Mouse (Mus musculus): ENCODE data around the gene Hoxa13. TPM values are rescaled to one million over a fixed set of nuclear protein-coding genes. Genes with fewer than 3 reads are reported as not detected.

Hoxa13 gene
- total RNA-seq, 2 experiments from 2014 or later, result not detected

DNA sequence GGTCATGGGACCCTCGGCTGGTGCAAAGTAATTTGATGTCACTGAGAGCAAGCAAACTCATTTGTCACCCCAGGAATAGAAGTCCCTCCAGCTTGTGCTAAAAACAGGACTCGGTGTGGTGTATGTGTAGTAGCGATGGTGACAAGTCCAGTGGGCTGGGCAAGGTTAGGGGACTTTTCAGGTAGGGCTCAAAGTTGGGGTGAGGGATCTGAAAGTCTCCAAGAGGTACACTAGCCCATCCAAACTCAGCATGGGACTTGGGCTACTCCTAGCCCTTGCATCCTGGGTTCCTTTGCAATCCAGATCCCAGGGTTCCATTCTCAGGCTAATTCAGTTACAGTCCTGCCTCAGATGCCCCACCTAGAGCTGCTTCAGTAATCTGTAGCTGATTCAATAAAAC is 8.1 kb upstream of the Hoxa13 start:
- DNase-seq, result no peak

DNA sequence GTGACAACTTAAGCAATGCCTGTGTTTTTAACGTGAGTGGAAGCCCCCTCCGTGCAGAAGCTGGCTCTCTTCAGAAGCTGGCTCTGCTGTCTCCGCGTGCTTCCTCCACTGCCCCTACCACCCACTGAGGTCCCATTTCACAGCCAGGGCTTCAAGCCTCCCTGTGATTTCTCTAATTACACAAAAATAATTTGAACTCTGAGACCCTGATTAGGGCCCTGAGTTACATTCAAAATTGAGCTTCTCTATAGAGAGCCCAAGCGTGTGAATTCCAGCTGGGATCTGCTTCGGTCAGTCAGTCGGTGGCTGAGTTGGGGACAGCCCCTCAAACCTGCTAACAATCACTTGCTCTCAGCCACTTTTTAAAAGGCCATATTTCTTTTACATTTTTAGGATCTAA is 7.7 kb upstream of the Hoxa13 start:
- DNase-seq, result no peak

DNA sequence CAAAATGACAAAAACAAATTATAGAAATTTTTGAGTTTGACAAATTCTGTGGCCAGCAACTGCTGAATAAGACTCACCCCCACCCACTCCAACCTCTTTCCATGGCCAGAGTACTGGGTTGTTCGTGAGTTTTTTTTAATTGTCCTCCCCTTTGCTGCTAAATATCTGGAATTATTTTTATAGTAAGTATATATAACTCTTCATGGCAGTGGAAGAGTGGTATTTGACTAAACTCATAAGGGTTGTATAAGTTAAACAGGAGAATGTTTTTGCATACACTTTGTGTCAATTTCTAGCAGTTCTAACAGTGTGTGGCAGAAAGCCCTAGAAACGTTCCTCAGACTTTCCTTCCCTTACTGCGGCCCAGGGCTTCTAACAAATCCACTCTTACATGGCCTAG is 7.0 kb upstream of the Hoxa13 start:
- no peak for DNase-seq

DNA sequence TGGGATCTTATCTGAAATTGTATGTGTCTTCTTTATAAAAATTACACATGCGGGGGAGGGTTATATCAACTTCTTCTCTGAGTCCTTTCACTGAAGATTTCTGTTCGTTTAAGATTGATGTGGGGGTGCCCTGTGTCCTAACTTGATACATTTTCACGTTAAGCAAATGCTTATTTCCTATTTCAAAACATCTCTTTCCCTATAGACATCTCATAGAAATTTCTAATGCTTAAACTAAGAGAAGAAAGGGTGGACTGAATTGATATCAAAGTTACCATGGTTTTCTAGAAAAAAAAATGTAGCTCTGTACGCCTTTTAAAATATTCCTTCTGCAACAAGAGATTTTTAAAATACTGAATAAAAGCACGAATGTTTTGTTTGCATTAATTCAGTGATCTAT is 6.5 kb upstream of the Hoxa13 start:
- no peak for DNase-seq

DNA sequence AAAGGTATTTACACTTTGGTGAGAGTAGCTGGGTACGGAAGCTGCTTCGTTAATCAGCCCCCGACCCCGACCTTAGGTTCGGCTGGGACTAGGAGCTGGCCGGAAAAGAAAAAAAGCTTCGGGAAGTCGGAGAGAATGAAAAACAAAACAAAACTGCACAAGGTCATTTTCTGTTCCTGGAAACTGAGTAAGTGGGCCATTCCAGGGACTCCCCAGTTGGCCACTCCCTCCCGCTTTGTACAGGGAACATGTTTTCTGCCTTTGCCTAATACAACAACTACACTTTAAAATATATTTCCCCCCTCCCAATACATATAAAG is 5.9 kb upstream of the Hoxa13 start:
- DNase-seq, result no peak

DNA sequence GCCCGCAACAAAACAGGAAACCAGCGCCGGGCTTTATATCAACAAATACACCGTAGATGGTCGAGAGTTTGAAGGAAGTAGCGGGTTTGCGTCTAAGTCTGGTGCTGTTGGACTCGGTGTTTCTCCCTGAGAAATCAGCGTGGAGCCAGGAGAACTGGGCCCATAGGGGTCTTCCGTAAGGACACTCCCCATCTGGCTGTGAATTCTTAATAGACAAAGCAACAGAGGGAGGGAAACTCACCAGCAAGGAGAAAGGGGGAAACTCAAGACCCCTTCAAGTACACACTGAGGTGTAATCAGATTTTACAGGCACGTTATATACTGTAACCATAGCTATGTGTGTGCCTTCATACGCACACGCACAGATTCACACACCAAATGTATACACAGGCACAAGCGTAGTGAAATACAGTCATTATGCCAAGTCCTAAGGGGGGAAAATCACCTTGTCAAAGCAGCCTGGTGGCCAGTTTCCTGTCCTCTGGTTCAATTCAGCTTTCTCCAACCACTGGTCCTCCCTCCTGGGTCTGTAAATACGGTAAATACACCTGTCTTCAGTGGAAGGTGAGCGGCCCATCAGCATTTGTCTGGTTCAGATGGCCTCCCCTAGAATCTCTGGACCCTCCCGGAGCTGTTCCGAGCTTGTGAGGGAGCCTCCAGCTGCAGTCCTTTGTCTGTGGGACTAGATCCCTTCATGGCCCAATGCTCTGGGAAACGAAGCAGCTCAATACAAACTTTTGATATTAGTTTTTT is 5.4 kb upstream of the Hoxa13 start:
- no peak for DNase-seq

DNA sequence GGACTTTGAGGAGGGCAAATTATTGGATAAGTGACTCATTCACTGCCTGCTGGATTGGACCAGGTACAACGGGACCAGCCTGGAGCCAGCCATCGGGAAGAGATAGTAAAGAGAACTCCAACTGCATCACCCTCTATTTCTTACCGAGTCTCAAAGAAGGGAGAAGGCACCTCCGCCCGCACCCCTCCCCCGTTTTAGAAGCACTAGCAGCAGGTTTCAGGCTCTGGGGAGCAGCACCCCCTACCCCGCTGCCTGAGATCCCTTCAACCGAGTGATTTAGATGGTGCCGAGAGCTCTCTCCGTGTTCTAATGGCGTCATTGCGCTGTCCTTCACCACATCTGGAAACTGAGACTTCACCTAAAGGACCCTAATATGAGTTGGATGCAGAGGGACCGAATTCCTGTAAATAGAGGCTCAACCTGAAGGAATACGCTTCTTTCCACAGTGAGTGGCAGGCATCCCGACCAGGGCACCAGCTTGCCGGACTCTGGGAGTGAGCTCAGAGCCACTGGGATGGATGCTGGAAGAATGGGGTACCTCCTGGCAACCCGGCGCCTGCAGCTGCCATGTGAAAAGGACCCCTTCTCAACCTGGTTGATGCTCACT is 4.7 kb upstream of the Hoxa13 start:
- no peak for DNase-seq

DNA sequence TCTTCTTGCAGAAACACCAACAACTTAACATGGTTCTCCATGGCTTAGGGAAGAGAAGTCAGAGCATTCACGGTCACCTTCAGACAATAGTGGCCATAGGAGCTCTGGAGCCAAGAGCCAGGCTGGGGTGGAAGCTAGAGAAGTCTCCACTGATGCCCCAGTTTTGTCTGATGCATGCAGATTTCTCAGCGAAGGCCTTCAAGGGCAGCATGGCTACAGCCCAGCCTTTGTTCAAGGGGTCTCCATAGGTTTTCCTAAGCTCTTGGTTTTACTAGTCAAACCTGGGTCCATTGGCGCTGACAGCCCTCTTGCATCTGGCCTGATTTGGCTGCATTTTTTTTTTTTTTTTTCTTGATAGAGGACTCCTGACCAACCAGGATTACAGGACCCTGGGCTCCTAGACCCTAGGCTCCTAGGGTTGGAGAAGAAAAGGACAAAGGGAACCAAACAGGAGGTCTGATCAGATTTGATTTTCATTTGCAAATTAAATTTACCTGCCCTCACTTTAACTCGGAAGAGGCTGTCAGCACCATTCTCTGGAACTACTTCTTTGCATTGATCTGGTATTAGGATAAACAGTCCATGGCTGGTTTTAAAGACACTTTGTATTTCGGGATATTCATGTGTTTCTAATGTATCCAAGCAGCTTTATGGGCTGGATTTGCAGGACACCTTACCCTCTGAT is 3.6 kb upstream of the Hoxa13 start:
- DNase-seq, result no peak

DNA sequence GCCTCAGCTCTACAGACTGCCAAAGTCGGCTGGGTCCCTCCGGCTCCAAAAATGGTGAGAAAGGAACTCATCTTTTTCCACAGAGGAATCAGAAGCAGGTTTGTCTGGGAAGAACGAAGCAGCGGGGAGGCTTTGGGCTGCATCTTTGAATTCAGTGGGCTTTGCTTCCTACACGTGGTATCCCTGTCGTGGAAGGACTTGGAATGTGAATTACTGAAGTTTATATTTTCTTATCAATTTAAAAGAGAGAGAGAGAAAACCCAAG is 2.6 kb upstream of the Hoxa13 start:
- no peak for DNase-seq

DNA sequence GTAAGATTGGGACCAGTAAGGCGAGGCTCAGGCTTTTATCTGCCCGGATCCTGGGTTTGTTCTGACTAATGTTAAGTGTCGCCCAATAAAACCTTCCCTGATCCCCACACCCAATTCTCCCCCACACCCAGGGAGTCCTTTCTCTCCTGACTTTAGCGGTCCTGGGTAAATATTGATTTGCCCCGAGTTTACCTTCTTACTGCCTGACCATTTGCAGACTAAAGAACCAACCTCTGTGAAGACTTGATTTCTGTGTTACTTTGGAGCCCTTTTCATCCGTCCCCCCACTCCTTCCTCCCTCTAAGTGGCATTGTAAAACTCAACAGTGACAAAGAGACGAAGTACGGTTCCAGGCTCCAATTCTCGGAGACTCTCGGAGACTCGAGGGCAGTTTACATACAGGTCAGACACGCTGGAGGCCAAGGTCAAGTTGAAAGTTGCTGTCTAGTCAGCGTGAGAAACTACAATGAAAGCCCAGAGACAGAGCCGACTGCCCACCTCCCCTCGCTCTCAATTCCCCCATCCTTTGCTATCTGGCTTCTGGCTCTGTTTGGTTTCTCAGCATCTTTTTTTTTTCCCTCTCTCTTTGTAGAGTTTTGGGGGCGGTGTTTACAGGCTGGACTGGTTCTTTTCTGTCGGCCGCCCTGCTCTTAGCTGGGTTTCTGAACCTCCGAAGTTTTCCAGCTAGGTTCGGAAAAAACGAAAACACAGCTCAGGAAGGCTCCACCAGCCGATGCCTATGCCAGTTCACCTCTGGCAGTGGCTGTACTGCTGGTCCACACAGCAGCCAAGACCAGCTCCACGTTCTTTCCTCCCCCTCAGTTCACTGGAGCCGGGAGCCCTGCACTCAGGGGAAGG is 2.0 kb upstream of the Hoxa13 start:
- no peak for DNase-seq

DNA sequence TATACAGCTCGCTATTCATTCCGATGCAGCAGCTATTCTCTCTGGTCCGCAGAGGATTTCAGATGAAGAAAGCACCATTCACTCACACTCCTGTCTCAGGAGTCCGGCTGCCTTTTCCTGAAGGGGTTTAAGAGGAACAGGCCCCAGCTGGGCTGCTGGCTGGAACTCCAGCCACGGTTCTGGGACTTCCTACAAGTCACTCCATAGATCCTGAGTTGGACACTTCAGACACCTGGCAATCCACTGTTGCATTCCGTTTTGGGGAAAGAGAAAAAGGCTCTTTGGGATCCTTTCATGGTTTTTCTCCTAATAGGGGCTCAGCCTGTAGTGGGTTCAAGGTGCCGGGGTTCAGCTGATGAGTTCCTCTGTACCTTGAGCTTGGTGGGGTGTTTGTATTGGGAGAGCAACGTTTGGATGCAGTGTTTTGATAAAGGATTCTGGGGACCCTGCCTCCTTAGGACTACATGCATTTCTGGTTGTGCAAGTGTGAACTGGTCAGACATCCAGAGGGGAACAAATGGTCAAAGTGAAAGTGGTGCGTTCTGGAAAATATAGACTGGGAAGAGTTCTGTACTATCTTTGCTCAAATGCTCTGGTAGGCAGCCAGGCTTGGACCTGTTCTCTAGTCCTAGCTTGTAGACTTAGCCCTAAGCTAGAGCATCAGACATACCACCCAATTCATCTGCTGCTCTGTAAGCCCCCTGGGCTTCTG is 1.2 kb upstream of the Hoxa13 start:
- no peak for DNase-seq

DNA sequence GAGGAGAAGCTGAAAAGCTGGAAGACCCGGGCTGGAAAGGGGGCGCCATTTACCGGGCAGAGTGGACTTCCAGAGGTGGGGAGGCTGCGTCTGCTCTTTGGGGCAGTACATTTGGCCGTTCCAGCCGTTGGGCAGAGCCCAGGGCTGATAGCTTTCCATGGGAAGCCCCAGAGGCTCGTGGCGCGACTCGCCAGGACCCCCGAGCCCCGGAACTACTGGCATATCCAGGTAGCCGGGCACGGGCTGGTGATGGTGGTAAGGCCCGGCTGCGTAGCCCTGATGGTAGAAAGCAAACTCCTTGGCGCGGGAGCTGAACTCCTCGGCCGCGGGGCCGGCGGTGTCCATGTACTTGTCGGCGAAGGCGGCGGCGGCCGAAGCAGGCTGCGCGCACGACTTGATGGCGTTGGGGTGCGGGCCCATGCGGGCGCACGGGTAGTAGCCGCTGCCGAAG is 844 bp downstream of the Hoxa13 start:
- no peak for DNase-seq

DNA sequence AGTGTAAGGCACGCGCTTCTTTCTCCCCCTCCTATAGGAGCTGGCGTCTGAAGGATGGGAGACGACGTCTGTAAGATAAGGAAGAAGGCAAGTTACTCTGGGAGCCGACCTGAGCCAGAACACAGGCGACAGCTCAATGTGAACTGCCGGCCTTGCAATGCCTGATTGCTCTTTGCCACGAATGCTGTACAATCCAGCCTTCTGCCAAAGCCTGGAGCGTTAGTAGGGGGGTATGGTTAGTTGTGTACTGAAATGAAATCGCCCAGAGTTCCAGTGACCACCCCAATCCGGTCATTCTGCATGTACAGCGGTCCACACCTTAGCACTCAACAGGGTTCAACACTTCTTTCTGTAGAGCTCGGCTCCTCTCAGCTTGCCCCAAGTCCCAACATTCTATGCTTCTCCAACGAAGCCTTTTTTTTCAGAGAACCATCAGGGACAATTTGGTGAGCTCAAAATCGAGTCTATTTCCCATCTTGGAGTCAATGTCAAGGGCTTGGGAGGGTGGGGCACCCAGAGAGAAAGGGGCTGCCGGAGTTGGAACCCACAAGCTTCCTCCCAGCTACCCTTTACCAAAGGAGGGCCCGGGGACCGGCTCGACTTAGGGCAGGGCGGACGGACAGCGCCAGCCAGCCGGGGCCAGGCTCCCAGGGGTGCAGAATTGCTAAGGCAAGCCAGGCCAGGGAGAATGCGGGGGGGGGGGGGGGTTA is 1.4 kb downstream of the Hoxa13 start:
- DNase-seq, result no peak

DNA sequence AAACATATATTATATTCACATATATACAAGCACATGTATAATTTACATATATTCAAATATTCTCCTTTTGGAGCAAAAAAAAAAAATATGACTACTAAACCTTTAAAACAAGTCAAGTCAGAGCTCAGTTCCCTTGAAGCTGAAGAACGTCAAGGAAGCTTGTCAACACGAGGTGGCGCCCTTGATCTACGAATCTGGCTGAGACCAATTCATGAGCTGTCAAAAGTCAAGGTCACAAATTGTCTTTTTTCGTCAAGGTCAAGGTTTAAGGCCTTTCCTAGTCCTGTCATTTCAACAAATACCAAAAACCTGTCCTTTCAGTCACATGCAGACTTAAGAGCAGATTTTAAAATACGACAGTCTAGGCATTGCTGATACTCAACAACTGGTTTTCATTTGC is 3.7 kb downstream of the Hoxa13 start:
- peak; percentile 58 for DNase-seq

DNA sequence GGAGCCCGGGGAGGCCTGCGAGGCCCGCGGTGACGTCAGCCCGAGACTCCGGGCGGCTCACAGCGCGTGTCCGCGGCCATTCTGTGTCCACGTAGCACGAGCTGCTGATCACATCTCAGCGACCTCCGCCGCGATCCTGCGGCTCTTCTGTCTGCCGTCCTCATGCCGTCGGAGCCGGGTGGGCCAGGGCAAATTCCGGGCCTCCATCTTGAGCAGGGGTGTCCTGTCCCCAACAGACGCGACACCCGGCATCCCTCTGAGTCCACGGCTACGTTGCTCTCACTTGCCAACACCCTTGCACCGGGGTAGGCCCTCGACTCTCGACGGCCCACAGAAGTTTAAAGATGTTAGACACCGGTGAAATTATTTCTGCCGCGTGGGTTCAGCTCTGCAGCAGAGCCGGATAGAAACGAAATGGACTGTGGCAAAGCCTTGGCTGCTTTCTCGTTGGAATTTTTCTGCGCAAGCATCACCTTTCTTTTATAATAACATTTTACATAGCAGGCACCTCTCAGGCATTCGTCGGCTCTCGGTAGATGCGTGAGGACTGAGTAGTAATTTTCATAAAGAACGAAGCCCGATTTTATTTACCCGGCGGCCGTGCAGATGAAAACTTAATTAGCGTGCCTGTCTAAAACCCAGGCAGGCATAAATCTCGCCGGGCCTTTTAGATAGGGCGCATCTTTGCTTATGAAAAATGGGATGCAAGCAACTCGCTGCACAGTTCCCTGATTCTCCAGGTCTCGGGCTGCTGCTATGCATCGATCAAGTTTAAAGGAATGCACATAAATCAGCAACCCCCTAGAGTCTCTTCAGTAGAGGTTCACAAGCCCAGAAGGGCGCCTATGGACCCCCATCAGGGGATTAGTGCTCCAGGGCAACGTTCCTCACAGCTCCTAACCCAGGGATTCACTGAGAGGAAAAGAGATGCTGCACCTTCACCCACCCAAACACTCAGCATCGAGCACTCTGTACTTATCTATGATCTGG is 6.9 kb downstream of the Hoxa13 start:
- DNase-seq, result no peak

DNA sequence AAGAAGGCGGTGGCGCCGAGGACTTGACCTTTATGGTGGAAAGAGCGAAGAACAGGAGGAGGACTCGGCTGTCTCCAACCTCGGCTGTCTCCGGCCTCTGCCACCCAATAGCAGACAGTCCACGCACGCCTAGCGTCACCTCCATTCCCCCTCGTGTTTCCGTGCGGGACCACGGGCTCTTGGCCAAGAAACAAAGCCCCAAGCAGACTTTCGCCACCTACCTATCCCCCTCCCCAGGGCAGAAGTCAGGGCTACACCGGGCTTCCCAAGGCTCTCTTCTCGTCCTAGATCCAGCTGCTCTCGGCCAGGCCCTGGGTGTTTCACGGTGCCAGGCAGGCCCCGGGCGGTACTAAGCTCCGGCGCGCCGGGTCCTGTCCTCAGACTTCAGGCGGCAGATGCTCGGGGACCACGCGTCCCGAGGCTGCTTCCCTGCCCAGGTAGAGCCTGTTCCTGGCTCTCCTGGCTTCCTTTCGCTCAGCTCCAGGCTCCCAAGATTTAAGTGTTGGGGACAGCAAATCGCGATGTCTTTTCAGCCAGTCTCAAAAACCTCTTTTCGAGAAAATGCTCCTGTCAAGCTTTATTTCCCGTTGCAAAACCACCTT is 7.8 kb downstream of the Hoxa13 start:
- no peak for DNase-seq

DNA sequence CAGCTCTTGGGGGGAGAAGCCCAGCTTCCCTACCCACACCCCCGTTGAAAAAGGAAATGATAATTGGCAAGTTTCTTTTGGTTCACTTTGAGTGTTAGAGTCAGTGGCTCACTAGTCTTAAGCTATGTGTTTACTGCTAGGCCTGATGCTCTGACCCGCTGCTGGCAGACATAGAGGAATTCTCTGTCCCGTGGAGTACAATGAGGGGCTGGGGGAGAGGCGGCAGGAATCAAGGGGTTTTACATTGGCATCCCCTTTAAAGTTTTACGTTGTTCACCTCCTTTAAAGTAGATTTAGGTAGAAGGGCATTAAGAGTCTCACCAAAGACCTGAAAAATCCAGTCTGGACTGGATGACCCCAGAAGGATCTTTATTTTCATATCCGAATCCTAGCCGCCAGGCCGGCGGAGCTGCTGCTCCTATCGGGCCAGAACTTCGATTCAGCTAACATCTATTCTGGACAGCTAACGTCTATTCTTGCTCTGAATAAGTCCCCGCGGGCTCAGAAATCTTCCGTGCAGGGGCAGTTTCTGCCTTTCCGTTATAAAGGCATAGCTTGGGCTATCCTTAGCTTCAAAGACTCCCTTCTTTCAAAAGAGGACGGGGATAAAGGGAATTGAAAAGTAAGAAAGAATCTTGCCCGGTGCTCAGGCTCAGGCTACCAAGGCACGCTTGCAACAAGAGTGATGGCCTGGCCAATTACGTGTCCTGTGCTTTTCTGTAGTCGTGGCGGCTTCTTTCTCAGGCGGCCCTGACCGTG is 8.5 kb downstream of the Hoxa13 start:
- no peak for DNase-seq

DNA sequence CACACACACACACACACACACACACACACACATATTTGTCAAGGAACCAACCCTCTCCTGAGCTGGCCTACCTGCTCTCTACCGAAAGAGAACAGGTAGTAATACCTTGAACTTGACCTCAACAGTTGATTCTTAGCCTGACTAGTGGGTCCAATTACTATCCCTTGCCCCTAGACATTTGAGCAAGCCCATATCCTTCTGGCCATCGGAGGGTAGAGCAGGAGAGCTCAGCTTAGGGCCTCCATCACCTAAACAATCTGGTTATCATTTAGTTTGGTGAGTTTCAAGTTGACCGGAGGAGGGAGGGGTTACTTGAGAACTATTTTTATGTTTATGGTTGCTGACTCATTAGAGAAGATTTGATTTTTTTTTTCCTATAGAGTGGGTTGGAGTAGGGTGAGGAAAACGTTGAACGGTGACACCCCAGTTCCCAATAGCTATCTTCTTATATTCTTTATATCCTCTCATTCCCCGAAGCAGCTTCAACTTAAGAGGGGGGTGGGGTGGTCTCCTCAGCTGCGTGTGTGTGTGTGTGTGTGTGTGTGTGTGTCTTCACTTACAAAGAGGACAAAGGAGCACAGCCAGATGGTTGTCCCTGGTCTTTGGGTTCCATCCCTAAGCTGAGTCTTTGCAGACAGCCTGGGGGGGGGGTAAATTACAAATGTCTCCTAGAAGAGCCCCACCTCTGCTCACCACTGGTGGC is 9.4 kb downstream of the Hoxa13 start:
- DNase-seq, result no peak

DNA sequence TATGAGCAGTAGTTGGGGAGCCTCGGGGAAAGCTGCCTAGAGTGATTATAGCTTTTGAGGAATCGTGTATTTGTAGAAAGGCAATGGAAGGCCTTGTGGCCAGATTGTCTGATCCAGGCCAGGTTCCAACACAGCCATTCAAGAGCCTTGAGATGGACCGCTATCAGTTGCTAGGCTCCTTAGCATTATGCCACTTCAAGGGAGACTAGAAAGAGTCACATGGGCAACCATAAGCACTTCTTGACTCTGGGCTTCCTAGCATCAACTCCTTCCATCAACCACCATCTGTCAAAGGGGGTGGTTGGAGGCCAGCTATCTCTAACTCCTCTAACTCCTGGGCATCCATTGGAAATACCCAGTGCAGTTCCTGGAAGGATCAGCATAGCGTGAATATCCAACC is 10.9 kb downstream of the Hoxa13 start:
- no peak for DNase-seq

Measured in layer of hippocampus, postnatal 36 days (tissue).